Mouse (Mus musculus): ENCODE data around the gene Actrt1. TPM values are rescaled to one million over a fixed set of nuclear protein-coding genes. Genes with fewer than 3 reads are reported as not detected.

Actrt1 gene
- not detected in 2 replicates for polyA plus RNA-seq (2012; rRNA removed)

GRCm38 (mm10) chrX:46328707-46329106, at the start of gene Actrt1:
TSS of gene Actrt1 (plus strand) at chrX:46329007.
- TF ChIP-seq POLR2A (IDR thresholded peaks at IDR 0.05; ENCODE audit: borderline replicate concordance, extremely low read depth, insufficient read depth, insufficient read length, poor library complexity, severe bottlenecking) (no peak), CTCF (IDR thresholded peaks at IDR 0.05; ENCODE audit: borderline replicate concordance, extremely low read depth, insufficient read depth, insufficient read length) (no peak)

GRCm38 (mm10) chrX:46331463-46332115, 2.8 kb downstream of the Actrt1 start:
- DNase-seq (ENCODE audit: low read depth): no peak
- TF ChIP-seq POLR2A (IDR thresholded peaks at IDR 0.05; ENCODE audit: borderline replicate concordance, extremely low read depth, insufficient read depth, insufficient read length, poor library complexity, severe bottlenecking) (no peak), CTCF (IDR thresholded peaks at IDR 0.05; ENCODE audit: borderline replicate concordance, extremely low read depth, insufficient read depth, insufficient read length) (no peak)

More at GRCm38 (mm10) chrX:46328707-46329106, at the start of gene Actrt1:
- DNase-seq (ENCODE audit: low read depth): no peak

Measured in brain, embryonic 14.5 days (tissue).